Mouse (Mus musculus): Measurements from ENCODE around the gene Cidec.

GRCm38 (mm10) chr6:113482477-113483099 is 47.0 kb upstream of the Cidec start:
- TF ChIP-seq TAL1 (IDR thresholded peaks at IDR 0.05; ENCODE audit: low read length) (no peak), TCF12 (IDR thresholded peaks at IDR 0.05; ENCODE audit: low read depth, low read length) (no peak), MYB (IDR thresholded peaks at IDR 0.05; ENCODE audit: low read depth, low read length) (no peak), CHD1 (IDR thresholded peaks at IDR 0.05; ENCODE audit: low read depth, low read length) (no peak), POLR2A (IDR thresholded peaks at IDR 0.05; ENCODE audit: control insufficient read depth in 1 of 2, insufficient read depth in 1 of 2, low read depth in 1 of 2, low read length in 2 of 2, poor library complexity in 1 of 2) (peak in 1 of 2 experiments; percentile 48; a peak in 2 of 4 replicates), POLR2AphosphoS5 (IDR thresholded peaks at IDR 0.05; ENCODE audit: borderline replicate concordance, low read depth, low read length) (no peak), ZNF384 (IDR thresholded peaks at IDR 0.05; ENCODE audit: low read depth, low read length) (no peak), CHD2 (IDR thresholded peaks at IDR 0.05; ENCODE audit: low read length) (no peak), CTCF (IDR thresholded peaks at IDR 0.05 in 2 of 3, conservative IDR thresholded peaks at IDR 0.05 in 1 of 3; ENCODE audit: control insufficient read depth in 1 of 3, insufficient read depth in 1 of 3, low read depth in 2 of 3, low read length in 3 of 3, poor library complexity in 1 of 3, severe bottlenecking in 1 of 3) (no peak), ETS1 (IDR thresholded peaks at IDR 0.05; ENCODE audit: low read depth, low read length) (no peak)

Measured in MEL (cell line).